In the genomic region with DNA sequence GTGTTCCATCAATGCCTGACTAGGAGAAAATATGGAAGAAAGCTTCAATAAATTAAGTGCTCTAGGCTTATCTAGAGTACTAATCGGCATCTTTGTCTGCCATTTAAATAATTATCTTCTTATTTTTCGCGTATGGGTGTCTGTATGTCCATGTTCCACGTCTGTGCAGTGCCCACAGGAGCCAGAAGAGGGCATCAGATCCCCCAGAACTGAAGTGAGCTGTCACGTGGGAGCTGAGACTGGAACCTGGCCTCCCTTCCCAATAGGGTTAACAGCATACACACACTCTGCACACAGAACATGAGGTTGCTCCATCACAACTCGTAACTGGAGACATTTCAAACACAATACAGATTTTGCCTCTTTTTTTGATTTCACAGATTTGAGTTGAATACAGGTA, we compare ENCODE assay signal across 8 mouse cellular contexts.
DNase-seq lines count a peak whose midpoint lies in the region; ATAC-seq and TF ChIP-seq lines count a peak whose summit lies in the region.

No protein-coding gene starts in this region.

- no peaks in the 10 kb centered on the region for H3K4me1 ChIP-seq in hindbrain, embryonic 11.5 days (replicated peaks; ENCODE audit: control insufficient read depth, insufficient read depth, low read length)
- H3K4me1 ChIP-seq in hindbrain, embryonic 13.5 days (replicated peaks) = no peaks in the 10 kb centered on the region
- peaks cover 0 to 7% of the 10 kb centered on the region in 2 experiments; a peak in 2 of 4 replicates for H3K4me1 ChIP-seq in CH12.LX (ENCODE audit: control insufficient read depth in 1 of 2, insufficient read depth in 2 of 2)

- TF ChIP-seq RAD21 in CH12.LX (IDR thresholded peaks at IDR 0.05; ENCODE audit: low read depth, low read length) = peak; percentile 54

- H3K27ac ChIP-seq in hindbrain, embryonic 11.5 days (ENCODE audit: low read depth, low read length) = no peak overlapping the region
- H3K27ac ChIP-seq in hindbrain, embryonic 13.5 days = no peak overlapping the region
- H3K27ac ChIP-seq in CH12.LX (ENCODE audit: insufficient read depth, low read depth) = no peak overlapping the region

- TF ChIP-seq EP300 in CH12.LX (IDR thresholded peaks at IDR 0.05; ENCODE audit: low read length) = no peak

- H3K36me3 ChIP-seq in hindbrain, embryonic 11.5 days (ENCODE audit: control insufficient read depth, insufficient read depth, low read length) = no peaks in the 10 kb centered on the region
- no peaks in the 10 kb centered on the region for H3K36me3 ChIP-seq in hindbrain, embryonic 13.5 days
- H3K36me3 ChIP-seq in CH12.LX (replicated peaks in 1 of 2; ENCODE audit: control insufficient read depth in 1 of 2, insufficient read depth in 1 of 2, low read length in 1 of 2) = no peaks in the 10 kb centered on the region

- WGBS in hindbrain, embryonic 11.5 days = 62% methylated on average over 6 of the region's 6 CpGs
- 61% methylated on average over 6 of the region's 6 CpGs for WGBS in hindbrain, embryonic 13.5 days

- no peak for TF ChIP-seq POLR2A in CH12.LX (IDR thresholded peaks at IDR 0.05; ENCODE audit: low read depth, low read length)

- no peak overlapping the region for H3K9ac ChIP-seq in hindbrain, embryonic 11.5 days (ENCODE audit: low read depth, low read length)
- no peak overlapping the region for H3K9ac ChIP-seq in hindbrain, embryonic 13.5 days
- H3K9ac ChIP-seq in CH12.LX (ENCODE audit: insufficient read depth, low read depth) = no peak overlapping the region

- H3K4me3 ChIP-seq in hindbrain, embryonic 11.5 days (ENCODE audit: low read depth, low read length) = no peak overlapping the region
- H3K4me3 ChIP-seq in hindbrain, embryonic 13.5 days = no peak overlapping the region
- H3K4me3 ChIP-seq in CH12.LX (replicated peaks in 1 of 3; ENCODE audit: low read depth in 2 of 3, low read length in 2 of 3, poor library complexity in 1 of 3) = no peak overlapping the region

- in situ Hi-C loops in CH12.LX (cut with MboI; ENCODE audit: low pct_ligation_motif_present, low pct_unique_long_range_greater_than_20kb, low sequenced_read_pairs) = loop anchor here (25.0 kb wide), 1 partner anchor 474 kb away; no protein-coding TSS in a partner anchor

- no peaks in the 10 kb centered on the region for H3K9me3 ChIP-seq in hindbrain, embryonic 11.5 days (ENCODE audit: control insufficient read depth, low read length)
- H3K9me3 ChIP-seq in hindbrain, embryonic 13.5 days = no peaks in the 10 kb centered on the region
- no peaks in the 10 kb centered on the region for H3K9me3 ChIP-seq in CH12.LX (replicated peaks; ENCODE audit: low read length)

- no peaks in the 10 kb centered on the region for H3K79me2 ChIP-seq in CH12.LX (replicated peaks; ENCODE audit: control insufficient read depth, extremely low read depth, insufficient read depth, poor library complexity, severe bottlenecking)

- TF ChIP-seq CTCF in CH12.LX (conservative IDR thresholded peaks at IDR 0.05 in 1 of 2, IDR thresholded peaks at IDR 0.05 in 1 of 2; ENCODE audit: low read depth in 2 of 2, low read length in 2 of 2) = peak; percentile 61 to 63

- dilution Hi-C loops in CH12.LX (cut with MboI; ENCODE audit: extremely low pct_ligation_motif_present, extremely low pct_unique_long_range_greater_than_20kb, low sequenced_read_pairs) = no loop called here

- DNase-seq in hindbrain, embryonic 11.5 days (ENCODE audit: low spot score) = peak; percentile 52
- DNase-seq in CH12.LX (ENCODE audit: extremely low read depth) (peak; percentile 58), MN1 (ENCODE audit: low spot score) (no peak)
- peak; percentile 71 for DNase-seq in adrenal gland, postnatal 10 days
- peak; percentile 38 for DNase-seq in forelimb bud, embryonic 11.5 days (ENCODE audit: low read depth, low spot score)
- DNase-seq in left cerebral cortex, adult 18-20 months (ENCODE audit: low spot score in 2 of 2) = peak; percentile 28 to 43
- peak; percentile 72 for DNase-seq in testis, postnatal 10 days (ENCODE audit: low spot score)

- H3K4me2 ChIP-seq in hindbrain, embryonic 11.5 days (replicated peaks; ENCODE audit: low read depth, low read length) = no peak overlapping the region
- no peak overlapping the region for H3K4me2 ChIP-seq in hindbrain, embryonic 13.5 days
- H3K4me2 ChIP-seq in CH12.LX (ENCODE audit: insufficient read depth, low read depth, poor library complexity, severe bottlenecking) = no peak overlapping the region

- H3K27me3 ChIP-seq in hindbrain, embryonic 11.5 days (ENCODE audit: control insufficient read depth, insufficient read depth, low read length) = no peaks in the 10 kb centered on the region
- no peaks in the 10 kb centered on the region for H3K27me3 ChIP-seq in hindbrain, embryonic 13.5 days
- no peaks in the 10 kb centered on the region for H3K27me3 ChIP-seq in CH12.LX (replicated peaks)

- no peak for ATAC-seq in hindbrain, embryonic 11.5 days (ENCODE audit: low FRiP score)
- no peak for ATAC-seq in hindbrain, embryonic 13.5 days (ENCODE audit: low FRiP score)

TF ChIP-seq in CH12.LX, 34 proteins besides CTCF, POLR2A, EP300 and RAD21:
- TF ChIP-seq BHLHE40 (IDR thresholded peaks at IDR 0.05; ENCODE audit: low read depth, low read length) (peak; percentile 50; the same call in 1 of the 2 replicates), MXI1 (IDR thresholded peaks at IDR 0.05; ENCODE audit: low read depth, low read length) (no peak), MYC (IDR thresholded peaks at IDR 0.05; ENCODE audit: low read depth, low read length) (0 out of 2 replicates have a peak, but pooled peaks have one; percentile 63), SMC3 (IDR thresholded peaks at IDR 0.05; ENCODE audit: low read depth, low read length) (peak; percentile 59), USF2 (conservative IDR thresholded peaks at IDR 0.05; ENCODE audit: low read depth, low read length) (peak; percentile 65), JUND (conservative IDR thresholded peaks at IDR 0.05; ENCODE audit: low read depth, low read length) (no peak), USF1 (IDR thresholded peaks at IDR 0.05; ENCODE audit: low read depth, low read length) (peak; percentile 74), MAX (IDR thresholded peaks at IDR 0.05; ENCODE audit: low read length) (peak; percentile 64), NELFE (IDR thresholded peaks at IDR 0.05; ENCODE audit: low read depth, low read length) (0 out of 2 replicates have a peak, but pooled peaks have one; percentile 21), HCFC1 (IDR thresholded peaks at IDR 0.05; ENCODE audit: low read depth, low read length) (no peak), JUN (IDR thresholded peaks at IDR 0.05; ENCODE audit: insufficient read depth, low read depth, low read length) (no peak), PAX5 (IDR thresholded peaks at IDR 0.05; ENCODE audit: low read length) (no peak), CHD1 (IDR thresholded peaks at IDR 0.05; ENCODE audit: low read depth, low read length) (no peak), MAZ (IDR thresholded peaks at IDR 0.05; ENCODE audit: low read depth, low read length) (no peak), UBTF (IDR thresholded peaks at IDR 0.05; ENCODE audit: low read depth, low read length) (no peak), ETS1 (conservative IDR thresholded peaks at IDR 0.05; ENCODE audit: low read depth, low read length) (no peak)
